Mouse (Mus musculus): Measurements from ENCODE around the gene Parp16.

GRCm38 (mm10) chr9:65233243-65233985, 38.3 kb downstream of the Parp16 start:
- TF ChIP-seq POLR2A (IDR thresholded peaks at IDR 0.05; ENCODE audit: borderline replicate concordance, low read depth, low read length) = no peak
- no peak for TF ChIP-seq CTCF (IDR thresholded peaks at IDR 0.05; ENCODE audit: low read depth, low read length)
